Mouse (Mus musculus): ENCODE results near the gene Atrnl1. TPM values are rescaled to one million over a fixed set of nuclear protein-coding genes. Genes with fewer than 3 reads are reported as not detected.
"Not testable (repeated sequence)": the region's sequence is repeated elsewhere in the genome, so short reads cannot be mapped to it uniquely, and the experiment has no call there.

Atrnl1 gene
- polyA plus RNA-seq, 1 experiment from 2014 or later = 2.9 TPM

GRCm38 (mm10) chr19:57686596-57686995, 75.8 kb downstream of the Atrnl1 start:
- Histone ChIP-seq H3K4me1 (replicated peaks; ENCODE audit: control insufficient read depth, insufficient read depth, low read length) (no peaks in the 10 kb centered on the region), H3K4me3 (ENCODE audit: low read depth, low read length) (no peak overlapping the region), H3K9ac (ENCODE audit: low read depth, low read length) (no peak overlapping the region), H3K9me3 (ENCODE audit: control insufficient read depth, low read length) (no peaks in the 10 kb centered on the region), H3K27me3 (replicated peaks; ENCODE audit: control insufficient read depth, insufficient read depth, low read length) (no peaks in the 10 kb centered on the region), H3K27ac (ENCODE audit: low read depth, low read length) (no peak overlapping the region), H3K4me2 (no peak overlapping the region), H3K36me3 (ENCODE audit: control insufficient read depth, insufficient read depth, low read length) (no peaks in the 10 kb centered on the region)
- WGBS = 90% methylated on average over 20 of the region's 20 CpGs
- DNase-seq (ENCODE audit: low spot score) = no peak
- ATAC-seq (replicated peaks; ENCODE audit: low FRiP score) = no peak

- Histone ChIP-seq H3K4me3 (ENCODE audit: low read depth, low read length) (no peak overlapping the region), H3K4me2 (no peak overlapping the region)
- WGBS = 84% methylated on average over 3 of the region's 3 CpGs
Observed at GRCm38 (mm10) chr19:57692566-57692965, 81.7 kb downstream of the Atrnl1 start.

GRCm38 (mm10) chr19:57696781-57697180, 85.9 kb downstream of the Atrnl1 start:
- H3K4me1 ChIP-seq (replicated peaks; ENCODE audit: control insufficient read depth, insufficient read depth, low read length); DNase-seq (ENCODE audit: low spot score); H3K27me3 ChIP-seq (replicated peaks; ENCODE audit: control insufficient read depth, insufficient read depth, low read length); H3K4me3 ChIP-seq (ENCODE audit: low read depth, low read length); H3K9ac ChIP-seq (ENCODE audit: low read depth, low read length); H3K9me3 ChIP-seq (ENCODE audit: control insufficient read depth, low read length); H3K27ac ChIP-seq (ENCODE audit: low read depth, low read length); H3K4me2 ChIP-seq; ATAC-seq (replicated peaks; ENCODE audit: low FRiP score); H3K36me3 ChIP-seq (ENCODE audit: control insufficient read depth, insufficient read depth, low read length): not testable (repeated sequence)
- WGBS = 88% methylated on average over 5 of the region's 5 CpGs

More at GRCm38 (mm10) chr19:57692566-57692965, 81.7 kb downstream of the Atrnl1 start:
- Histone ChIP-seq H3K27ac (ENCODE audit: low read depth, low read length) (no peak overlapping the region), H3K27me3 (replicated peaks; ENCODE audit: control insufficient read depth, insufficient read depth, low read length) (no peaks in the 10 kb centered on the region), H3K4me1 (replicated peaks; ENCODE audit: control insufficient read depth, insufficient read depth, low read length) (no peaks in the 10 kb centered on the region), H3K36me3 (ENCODE audit: control insufficient read depth, insufficient read depth, low read length) (peaks cover 3% of the 10 kb centered on the region; the same call in 1 of the 2 replicates), H3K9ac (ENCODE audit: low read depth, low read length) (no peak overlapping the region), H3K9me3 (ENCODE audit: control insufficient read depth, low read length) (no peaks in the 10 kb centered on the region)
- ATAC-seq (replicated peaks; ENCODE audit: low FRiP score) (no peak), DNase-seq (ENCODE audit: low spot score) (no peak)

- Histone ChIP-seq H3K27ac (ENCODE audit: low read depth, low read length) (no peak overlapping the region), H3K4me2 (no peak overlapping the region), H3K4me3 (ENCODE audit: low read depth, low read length) (no peak overlapping the region), H3K36me3 (ENCODE audit: control insufficient read depth, insufficient read depth, low read length) (peaks cover 3% of the 10 kb centered on the region; the same call in 1 of the 2 replicates), H3K4me1 (replicated peaks; ENCODE audit: control insufficient read depth, insufficient read depth, low read length) (no peaks in the 10 kb centered on the region), H3K27me3 (replicated peaks; ENCODE audit: control insufficient read depth, insufficient read depth, low read length) (no peaks in the 10 kb centered on the region), H3K9me3 (ENCODE audit: control insufficient read depth, low read length) (no peaks in the 10 kb centered on the region), H3K9ac (ENCODE audit: low read depth, low read length) (no peak overlapping the region)
- 74% methylated on average over 5 of the region's 5 CpGs for WGBS
- no peak for ATAC-seq (replicated peaks; ENCODE audit: low FRiP score)
- DNase-seq (ENCODE audit: low spot score) = no peak
Observed at GRCm38 (mm10) chr19:57713138-57713537, 102.3 kb downstream of the Atrnl1 start.

- Histone ChIP-seq H3K27me3 (replicated peaks; ENCODE audit: control insufficient read depth, insufficient read depth, low read length) (no peaks in the 10 kb centered on the region), H3K9me3 (ENCODE audit: control insufficient read depth, low read length) (no peaks in the 10 kb centered on the region), H3K9ac (ENCODE audit: low read depth, low read length) (no peak overlapping the region), H3K27ac (ENCODE audit: low read depth, low read length) (no peak overlapping the region), H3K4me3 (ENCODE audit: low read depth, low read length) (no peak overlapping the region), H3K4me2 (no peak overlapping the region), H3K36me3 (ENCODE audit: control insufficient read depth, insufficient read depth, low read length) (no peaks in the 10 kb centered on the region), H3K4me1 (replicated peaks; ENCODE audit: control insufficient read depth, insufficient read depth, low read length) (no peaks in the 10 kb centered on the region)
- peak; percentile 58 for ATAC-seq (replicated peaks; ENCODE audit: low FRiP score)
- WGBS = 68% methylated on average over 6 of the region's 6 CpGs
- DNase-seq (ENCODE audit: low spot score) = no peak
Observed at GRCm38 (mm10) chr19:57724920-57725319, 114.1 kb downstream of the Atrnl1 start.

GRCm38 (mm10) chr19:57725326-57725725, 114.5 kb downstream of the Atrnl1 start:
- H3K9ac ChIP-seq (ENCODE audit: low read depth, low read length) = no peak overlapping the region
- no peaks in the 10 kb centered on the region for H3K27me3 ChIP-seq (replicated peaks; ENCODE audit: control insufficient read depth, insufficient read depth, low read length)
- DNase-seq (ENCODE audit: low spot score) (no peak), ATAC-seq (replicated peaks; ENCODE audit: low FRiP score) (no peak)
- WGBS = 93% methylated on average over 2 of the region's 2 CpGs
- no peak overlapping the region for H3K4me2 ChIP-seq
- no peak overlapping the region for H3K4me3 ChIP-seq (ENCODE audit: low read depth, low read length)
- no peaks in the 10 kb centered on the region for H3K9me3 ChIP-seq (ENCODE audit: control insufficient read depth, low read length)
- no peaks in the 10 kb centered on the region for H3K36me3 ChIP-seq (ENCODE audit: control insufficient read depth, insufficient read depth, low read length)
- no peaks in the 10 kb centered on the region for H3K4me1 ChIP-seq (replicated peaks; ENCODE audit: control insufficient read depth, insufficient read depth, low read length)
- no peak overlapping the region for H3K27ac ChIP-seq (ENCODE audit: low read depth, low read length)

- no peak for ATAC-seq (replicated peaks; ENCODE audit: low FRiP score)
- 87% methylated on average over 4 of the region's 4 CpGs for WGBS
- Histone ChIP-seq H3K4me3 (ENCODE audit: low read depth, low read length) (no peak overlapping the region), H3K4me1 (replicated peaks; ENCODE audit: control insufficient read depth, insufficient read depth, low read length) (no peaks in the 10 kb centered on the region), H3K9ac (ENCODE audit: low read depth, low read length) (no peak overlapping the region), H3K27ac (ENCODE audit: low read depth, low read length) (no peak overlapping the region), H3K36me3 (ENCODE audit: control insufficient read depth, insufficient read depth, low read length) (no peaks in the 10 kb centered on the region), H3K4me2 (no peak overlapping the region), H3K9me3 (ENCODE audit: control insufficient read depth, low read length) (no peaks in the 10 kb centered on the region), H3K27me3 (replicated peaks; ENCODE audit: control insufficient read depth, insufficient read depth, low read length) (no peaks in the 10 kb centered on the region)
- no peak for DNase-seq (ENCODE audit: low spot score)
Observed at GRCm38 (mm10) chr19:57727009-57727408, 116.2 kb downstream of the Atrnl1 start.

- no peak for ATAC-seq (replicated peaks; ENCODE audit: low FRiP score)
- no peak for DNase-seq (ENCODE audit: low spot score)
- Histone ChIP-seq H3K27ac (ENCODE audit: low read depth, low read length) (no peak overlapping the region), H3K4me3 (ENCODE audit: low read depth, low read length) (no peak overlapping the region), H3K4me1 (replicated peaks; ENCODE audit: control insufficient read depth, insufficient read depth, low read length) (no peaks in the 10 kb centered on the region), H3K9me3 (ENCODE audit: control insufficient read depth, low read length) (no peaks in the 10 kb centered on the region), H3K4me2 (no peak overlapping the region), H3K9ac (ENCODE audit: low read depth, low read length) (no peak overlapping the region), H3K36me3 (ENCODE audit: control insufficient read depth, insufficient read depth, low read length) (no peaks in the 10 kb centered on the region), H3K27me3 (replicated peaks; ENCODE audit: control insufficient read depth, insufficient read depth, low read length) (no peaks in the 10 kb centered on the region)
- WGBS = 90% methylated on average over 3 of the region's 3 CpGs
Observed at GRCm38 (mm10) chr19:57737475-57737874, 126.6 kb downstream of the Atrnl1 start.

- no peaks in the 10 kb centered on the region for H3K4me1 ChIP-seq (replicated peaks; ENCODE audit: control insufficient read depth, insufficient read depth, low read length)
- no peaks in the 10 kb centered on the region for H3K27me3 ChIP-seq (replicated peaks; ENCODE audit: control insufficient read depth, insufficient read depth, low read length)
- no peak overlapping the region for H3K27ac ChIP-seq (ENCODE audit: low read depth, low read length)
- H3K9ac ChIP-seq (ENCODE audit: low read depth, low read length) = no peak overlapping the region
- H3K4me2 ChIP-seq = no peak overlapping the region
- H3K9me3 ChIP-seq (ENCODE audit: control insufficient read depth, low read length) = no peaks in the 10 kb centered on the region
- no peak overlapping the region for H3K4me3 ChIP-seq (ENCODE audit: low read depth, low read length)
- no peak for ATAC-seq (replicated peaks; ENCODE audit: low FRiP score)
- DNase-seq (ENCODE audit: low spot score) = no peak
- no peaks in the 10 kb centered on the region for H3K36me3 ChIP-seq (ENCODE audit: control insufficient read depth, insufficient read depth, low read length)
- WGBS = 59% methylated on average over 9 of the region's 9 CpGs
Observed at GRCm38 (mm10) chr19:57745579-57745978, 134.7 kb downstream of the Atrnl1 start.
